Mouse (Mus musculus): ENCODE measurements around the gene Pola2. TPM values are rescaled to one million over a fixed set of nuclear protein-coding genes. Genes with fewer than 3 reads are reported as not detected.

Pola2 gene
- polyA plus RNA-seq, 1 experiment from 2014 or later, result 108 TPM

DNA sequence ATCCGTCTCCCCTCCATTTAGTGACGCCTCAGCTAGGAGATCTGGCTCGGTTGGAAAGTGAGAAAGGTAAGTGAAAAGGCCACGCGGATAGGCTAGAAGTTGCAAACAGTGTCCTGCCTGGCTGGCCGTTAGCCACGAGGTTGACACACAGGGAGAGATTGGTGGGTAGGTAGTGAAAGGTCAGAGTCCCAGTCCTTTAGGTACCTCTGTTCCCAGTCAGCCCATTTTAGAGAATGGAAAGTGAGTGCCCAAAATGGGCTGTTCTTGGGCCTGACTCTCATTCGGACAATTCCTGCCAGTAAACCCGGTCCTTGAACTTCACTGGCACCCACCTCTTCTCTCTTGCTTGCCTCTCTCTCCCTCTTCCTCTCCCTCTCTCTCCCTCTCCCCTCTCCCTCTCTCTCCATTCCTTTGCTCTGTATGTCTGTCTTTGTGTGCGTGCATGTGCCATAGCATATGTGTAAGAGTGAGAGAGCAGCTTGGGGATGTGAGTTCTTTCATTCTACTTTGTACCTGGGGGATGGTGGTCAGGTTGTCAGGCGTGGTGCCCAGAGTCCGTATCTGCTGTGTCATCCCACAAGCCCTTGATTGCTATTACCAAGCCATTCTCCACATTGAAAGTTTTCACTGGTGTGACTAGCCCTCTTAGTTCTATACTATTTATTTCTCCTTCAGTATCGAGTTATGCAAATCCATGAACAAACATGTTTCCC, 50.8 kb downstream of the Pola2 start, which contains the start of gene Dpf2:
TSS of gene Dpf2 (minus strand) at position 4 of the 713 bp plus-strand sequence.
- Histone ChIP-seq H3K9ac (ENCODE audit: low read length) (peak within 1 kb of the TSS; percentile 97), H3K36me3 (ENCODE audit: control insufficient read depth, insufficient read depth, low read length) (no peaks in the 10 kb centered on the region; the same call in 1 of the 2 replicates), H3K9me3 (ENCODE audit: control insufficient read depth, low read length) (no peaks in the 10 kb centered on the region), H3K27me3 (ENCODE audit: control insufficient read depth, insufficient read depth, low read length) (no peaks in the 10 kb centered on the region), H3K4me2 (ENCODE audit: low read depth, low read length, severe bottlenecking) (peak within 1 kb of the TSS; percentile 57), H3K27ac (ENCODE audit: low read depth, low read length) (peak within 1 kb of the TSS; percentile 75; the same call in 1 of the 2 replicates), H3K4me1 (replicated peaks; ENCODE audit: control insufficient read depth, insufficient read depth, low read length) (peaks cover 20% of the 10 kb centered on the region), H3K4me3 (ENCODE audit: low read depth, low read length) (peak within 1 kb of the TSS; percentile 98)
- 23% methylated on average over 13 of the region's 13 CpGs for WGBS
- DNase-seq (ENCODE audit: low spot score) (no peak), ATAC-seq (replicated peaks; ENCODE audit: low FRiP score) (no peak; the same call in 1 of the 2 replicates)

DNA sequence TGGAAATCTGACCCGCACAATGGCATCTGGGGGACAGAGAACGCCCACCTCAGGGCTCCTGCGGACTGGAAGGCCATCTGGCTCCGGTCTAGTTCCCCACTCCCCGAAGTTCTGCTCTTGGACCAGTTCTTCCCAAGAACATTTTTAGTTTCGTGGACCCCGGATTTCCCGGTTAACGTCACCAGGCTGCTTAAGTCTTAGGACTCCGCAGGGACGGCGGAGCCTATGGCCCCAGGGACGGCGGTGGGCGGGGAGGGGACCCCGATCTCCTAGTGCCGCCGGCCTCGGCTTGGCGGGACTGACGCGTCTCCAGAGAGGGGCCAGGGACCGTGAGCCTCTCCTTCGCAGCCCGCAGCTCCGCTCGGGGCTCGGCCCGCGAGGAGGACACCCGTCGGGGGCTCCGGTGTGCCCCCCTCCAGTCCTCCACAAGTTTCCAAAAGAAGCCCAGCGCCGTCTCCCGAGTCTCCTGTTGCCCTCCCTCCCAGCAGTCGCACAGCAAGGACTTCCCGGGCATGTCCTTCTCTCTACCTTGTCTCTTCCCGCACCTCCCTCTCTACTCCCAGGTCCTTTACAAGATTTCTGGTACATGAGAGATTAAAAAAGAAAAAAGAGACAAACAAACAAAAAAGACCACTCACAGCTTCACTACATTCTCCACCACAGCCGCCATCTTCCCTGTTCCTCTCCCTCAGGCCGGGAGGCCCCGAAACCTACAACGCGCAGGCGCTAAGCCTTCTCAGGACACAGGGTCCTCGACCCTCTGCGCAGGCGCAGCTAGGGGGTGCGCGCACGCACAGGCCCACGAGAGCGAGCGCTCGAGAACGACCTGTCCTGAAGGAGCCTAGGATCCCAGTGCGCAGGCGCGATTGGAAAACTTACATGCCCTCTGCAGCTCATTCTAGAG, 51.6 kb downstream of the Pola2 start:
- peak; percentile 100 for DNase-seq (ENCODE audit: low spot score)
- ATAC-seq (replicated peaks; ENCODE audit: low FRiP score), result peak; percentile 94
- H3K4me2 ChIP-seq (ENCODE audit: low read depth, low read length, severe bottlenecking), result peak overlapping the region; percentile 57
- no peaks in the 10 kb centered on the region; the same call in 1 of the 2 replicates for H3K36me3 ChIP-seq (ENCODE audit: control insufficient read depth, insufficient read depth, low read length)
- WGBS, result under 1% methylated on average over 59 of the region's 59 CpGs
- no peaks in the 10 kb centered on the region for H3K9me3 ChIP-seq (ENCODE audit: control insufficient read depth, low read length)
- H3K9ac ChIP-seq (ENCODE audit: low read length), result peak overlapping the region; percentile 97
- H3K4me3 ChIP-seq (ENCODE audit: low read depth, low read length), result peak overlapping the region; percentile 98
- H3K27me3 ChIP-seq (ENCODE audit: control insufficient read depth, insufficient read depth, low read length), result no peaks in the 10 kb centered on the region
- H3K4me1 ChIP-seq (replicated peaks; ENCODE audit: control insufficient read depth, insufficient read depth, low read length), result peaks cover 20% of the 10 kb centered on the region
- peak overlapping the region; percentile 75; the same call in 1 of the 2 replicates for H3K27ac ChIP-seq (ENCODE audit: low read depth, low read length)

- peak overlapping the region; percentile 75; the same call in 1 of the 2 replicates for H3K27ac ChIP-seq (ENCODE audit: low read depth, low read length)
- no peaks in the 10 kb centered on the region for H3K27me3 ChIP-seq (ENCODE audit: control insufficient read depth, insufficient read depth, low read length)
- H3K4me3 ChIP-seq (ENCODE audit: low read depth, low read length), result peak overlapping the region; percentile 98
- no peak for DNase-seq (ENCODE audit: low spot score)
- no peak for ATAC-seq (replicated peaks; ENCODE audit: low FRiP score)
- peaks cover 20% of the 10 kb centered on the region for H3K4me1 ChIP-seq (replicated peaks; ENCODE audit: control insufficient read depth, insufficient read depth, low read length)
- H3K9ac ChIP-seq (ENCODE audit: low read length), result peak overlapping the region; percentile 97
- no peaks in the 10 kb centered on the region; the same call in 1 of the 2 replicates for H3K36me3 ChIP-seq (ENCODE audit: control insufficient read depth, insufficient read depth, low read length)
- H3K9me3 ChIP-seq (ENCODE audit: control insufficient read depth, low read length), result no peaks in the 10 kb centered on the region
- peak overlapping the region; percentile 57 for H3K4me2 ChIP-seq (ENCODE audit: low read depth, low read length, severe bottlenecking)
- 9% methylated on average over 14 of the region's 14 CpGs for WGBS
These were observed 52.4 kb downstream of the Pola2 start for GRCm38 (mm10) chr19:5911430-5912102.

DNA sequence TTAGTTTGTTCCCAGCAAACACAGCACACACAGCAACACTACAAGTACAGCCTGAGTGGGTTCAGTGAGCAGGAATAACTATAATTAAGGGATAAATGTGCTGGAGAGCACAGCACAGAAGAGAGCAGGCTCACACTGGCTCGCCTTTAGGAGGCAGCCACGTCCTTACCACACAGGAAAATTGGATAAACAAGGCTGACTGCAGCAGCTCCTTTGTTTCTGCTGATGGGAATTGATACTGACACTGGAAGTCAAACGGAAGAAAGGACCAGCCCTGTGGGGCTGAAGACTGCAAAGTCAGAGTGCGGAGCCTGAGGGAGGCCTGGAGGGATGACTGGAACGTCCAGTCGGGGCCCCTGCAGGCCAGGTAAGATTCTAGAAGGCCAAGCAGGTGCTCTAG, 53.8 kb downstream of the Pola2 start:
- DNase-seq (ENCODE audit: low spot score) (no peak), ATAC-seq (replicated peaks; ENCODE audit: low FRiP score) (no peak)
- Histone ChIP-seq H3K27ac (ENCODE audit: low read depth, low read length) (no peak overlapping the region), H3K9me3 (ENCODE audit: control insufficient read depth, low read length) (no peaks in the 10 kb centered on the region), H3K4me3 (ENCODE audit: low read depth, low read length) (no peak overlapping the region), H3K27me3 (ENCODE audit: control insufficient read depth, insufficient read depth, low read length) (no peaks in the 10 kb centered on the region), H3K9ac (ENCODE audit: low read length) (no peak overlapping the region), H3K36me3 (ENCODE audit: control insufficient read depth, insufficient read depth, low read length) (peaks cover 11% of the 10 kb centered on the region), H3K4me1 (replicated peaks; ENCODE audit: control insufficient read depth, insufficient read depth, low read length) (peaks cover 20% of the 10 kb centered on the region), H3K4me2 (ENCODE audit: low read depth, low read length, severe bottlenecking) (peak overlapping the region; percentile 32; the same call in 1 of the 2 replicates)
- 67% methylated on average over 6 of the region's 6 CpGs for WGBS

GRCm38 (mm10) chr19:5907275-5907674, 56.7 kb downstream of the Pola2 start:
- Histone ChIP-seq H3K4me1 (replicated peaks; ENCODE audit: control insufficient read depth, insufficient read depth, low read length) (peaks cover 15% of the 10 kb centered on the region), H3K9ac (ENCODE audit: low read length) (no peak overlapping the region), H3K27me3 (ENCODE audit: control insufficient read depth, insufficient read depth, low read length) (no peaks in the 10 kb centered on the region), H3K9me3 (ENCODE audit: control insufficient read depth, low read length) (no peaks in the 10 kb centered on the region), H3K36me3 (ENCODE audit: control insufficient read depth, insufficient read depth, low read length) (peaks cover 22% of the 10 kb centered on the region), H3K27ac (ENCODE audit: low read depth, low read length) (no peak overlapping the region), H3K4me2 (ENCODE audit: low read depth, low read length, severe bottlenecking) (no peak overlapping the region), H3K4me3 (ENCODE audit: low read depth, low read length) (no peak overlapping the region)
- DNase-seq (ENCODE audit: low spot score), result no peak
- no peak for ATAC-seq (replicated peaks; ENCODE audit: low FRiP score)
- WGBS, result 93% methylated on average over 3 of the region's 3 CpGs

GRCm38 (mm10) chr19:5894002-5894678, 69.9 kb downstream of the Pola2 start, which contains the start of gene Tigd3:
TSS of gene Tigd3 (minus strand) at chr19:5894149.
- Histone ChIP-seq H3K4me3 (ENCODE audit: low read depth, low read length) (peak within 1 kb of the TSS; percentile 63), H3K27me3 (ENCODE audit: control insufficient read depth, insufficient read depth, low read length) (no peaks in the 10 kb centered on the region), H3K27ac (ENCODE audit: low read depth, low read length) (no peak within 1 kb of the TSS; the same call in 1 of the 2 replicates), H3K9me3 (ENCODE audit: control insufficient read depth, low read length) (no peaks in the 10 kb centered on the region), H3K9ac (ENCODE audit: low read length) (peak within 1 kb of the TSS; percentile 78), H3K4me1 (replicated peaks; ENCODE audit: control insufficient read depth, insufficient read depth, low read length) (peaks cover 8% of the 10 kb centered on the region; the same call in 1 of the 2 replicates), H3K4me2 (ENCODE audit: low read depth, low read length, severe bottlenecking) (peak within 1 kb of the TSS; percentile 80), H3K36me3 (ENCODE audit: control insufficient read depth, insufficient read depth, low read length) (peaks cover 8% of the 10 kb centered on the region; the same call in 1 of the 2 replicates)
- WGBS, result 6% methylated on average over 33 of the region's 36 CpGs
- ATAC-seq (replicated peaks; ENCODE audit: low FRiP score) (peak; percentile 96), DNase-seq (ENCODE audit: low spot score) (peak; percentile 97)

GRCm38 (mm10) chr19:5893282-5894001, 70.6 kb downstream of the Pola2 start:
- Histone ChIP-seq H3K36me3 (ENCODE audit: control insufficient read depth, insufficient read depth, low read length) (peaks cover 8% of the 10 kb centered on the region; the same call in 1 of the 2 replicates), H3K27me3 (ENCODE audit: control insufficient read depth, insufficient read depth, low read length) (no peaks in the 10 kb centered on the region), H3K4me3 (ENCODE audit: low read depth, low read length) (peak overlapping the region; percentile 63), H3K9me3 (ENCODE audit: control insufficient read depth, low read length) (no peaks in the 10 kb centered on the region), H3K4me1 (replicated peaks; ENCODE audit: control insufficient read depth, insufficient read depth, low read length) (peaks cover 8% of the 10 kb centered on the region; the same call in 1 of the 2 replicates), H3K4me2 (ENCODE audit: low read depth, low read length, severe bottlenecking) (peak overlapping the region; percentile 80), H3K9ac (ENCODE audit: low read length) (peak overlapping the region; percentile 78), H3K27ac (ENCODE audit: low read depth, low read length) (no peak overlapping the region; the same call in 1 of the 2 replicates)
- DNase-seq (ENCODE audit: low spot score) (no peak), ATAC-seq (replicated peaks; ENCODE audit: low FRiP score) (peak; percentile 67)
- WGBS, result 10% methylated on average over 29 of the region's 31 CpGs
